Mouse (Mus musculus) kidney, postnatal 0 days (tissue): ENCODE data around the gene Gabra4. TPM values are rescaled to one million over a fixed set of nuclear protein-coding genes. Genes with fewer than 3 reads are reported as not detected.

ENCODE experiments used
- ATAC-seq: fragments of 200-750 bp; cut with Nextera tagmentation; replicated peaks from 2 replicates; pipeline ENCODE4 v1.8.0; 2017; ENCODE audit warnings: low read depth, moderate number of reproducible peaks, moderate TSS enrichment, moderate library complexity; ENCODE audit not compliant: low FRiP score
- DNase-seq: peaks from one replicate; pipeline ENCODE4 v3.0.0-alpha.2; 2016; ENCODE audit warnings: low spot score
- H3K27ac ChIP-seq: fragments of 300-500 bp; sonication (generic); 2 replicates; pipeline ENCODE4 v1.5.1; 2014; ENCODE audit warnings: mild to moderate bottlenecking
- H3K27me3 ChIP-seq: fragments of 300-500 bp; sonication (generic); 2 replicates; pipeline ENCODE4 v1.6.1; 2014; ENCODE audit warnings: low read length, mixed read lengths; ENCODE audit not compliant: insufficient read depth
- H3K36me3 ChIP-seq: fragments of 300-500 bp; sonication (generic); 2 replicates; pipeline ENCODE4 v1.6.1; 2014; ENCODE audit warnings: low read length, mixed read lengths; ENCODE audit not compliant: insufficient read depth
- H3K4me1 ChIP-seq: fragments of 300-500 bp; sonication (generic); replicated peaks from 2 replicates; pipeline ENCODE4 v1.6.1; 2014; ENCODE audit warnings: antibody characterized with exemption, low read length, mixed read lengths; ENCODE audit not compliant: insufficient read depth
- H3K4me2 ChIP-seq: fragments of 300-500 bp; sonication (generic); 2 replicates; pipeline ENCODE4 v1.6.1; 2014; ENCODE audit warnings: mild to moderate bottlenecking, low read length, moderate library complexity, mixed read lengths
- H3K4me3 ChIP-seq: fragments of 300-500 bp; sonication (generic); replicated peaks from 2 replicates; pipeline ENCODE4 v1.5.1; 2014; ENCODE audit warnings: low read depth, low read length
- H3K9ac ChIP-seq: fragments of 300-500 bp; sonication (generic); 2 replicates; pipeline ENCODE4 v1.6.1; 2014; ENCODE audit warnings: low read depth, low read length
- H3K9me3 ChIP-seq: fragments of 300-500 bp; sonication (generic); replicated peaks from 2 replicates; pipeline ENCODE4 v1.6.1; 2016; ENCODE audit warnings: low read length, inconsistent platforms, mixed read lengths
- CTCF ChIP-seq: IDR thresholded peaks from 2 replicates; pipeline ENCODE4 v1.5.1; 2016; ENCODE audit warnings: antibody characterized with exemption, low read depth, mild to moderate bottlenecking, moderate library complexity
- WGBS: fragments of 180-500 bp; shearing (Covaris S2); extraction: QIAGEN DNeasy Blood & Tissue Kit; methylation state at CpG from one replicate; pipeline ENCODE4 v1.1.7; 2014; 5-methylcytosine and 5-hydroxymethylcytosine counted together
- polyA plus RNA-seq: library from polyadenylated mRNA; unstranded; fragments of >200 nt; fragmentation: Nextera tagmentation; extraction: Ambion mirVana; gene quantifications from 2 replicates; pipeline ENCODE4 v1.2.1, GENCODE M21; 2015

Gabra4 gene
- polyA plus RNA-seq, 1 experiment from 2014 or later: 2.9 TPM

GRCm38 (mm10) chr5:71657482-71658114, 510 bp downstream of the Gabra4 start, which contains the start of gene Gabrb1:
Gabrb1 (plus strand) TSS chr5:71658113.
- peak within 1 kb of the TSS; percentile 40; the same call in 1 of the 2 replicates for H3K9ac ChIP-seq

GRCm38 (mm10) chr5:71656771-71657170, 1.3 kb downstream of the Gabra4 start:
- TF ChIP-seq CTCF: no peak
- peak; percentile 9; the same call in 1 of the 2 replicates for ATAC-seq
- WGBS: 6% methylated on average over 10 of the region's 10 CpGs

More at GRCm38 (mm10) chr5:71657482-71658114, 510 bp downstream of the Gabra4 start, which contains the start of gene Gabrb1:
- Histone ChIP-seq H3K27me3 (0 out of 2 replicates have a peak, but pooled peaks cover 14% of the 10 kb centered on the region), H3K36me3 (no peaks in the 10 kb centered on the region), H3K4me3 (peak within 1 kb of the TSS; percentile 53), H3K4me2 (peak within 1 kb of the TSS; percentile 94), H3K9me3 (no peaks in the 10 kb centered on the region), H3K27ac (no peak within 1 kb of the TSS), H3K4me1 (0 out of 2 replicates have a peak, but pooled peaks cover 11% of the 10 kb centered on the region)
- under 1% methylated on average over 48 of the region's 49 CpGs for WGBS
- ATAC-seq (peak; percentile 87), DNase-seq (peak; percentile 6)
- TF ChIP-seq CTCF: no peak

GRCm38 (mm10) chr5:71654056-71654455, 4.1 kb downstream of the Gabra4 start:
- H3K9me3 ChIP-seq: no peaks in the 10 kb centered on the region
- WGBS: 81% methylated on average over 5 of the region's 5 CpGs
- 0 out of 2 replicates have a peak, but pooled peaks cover 11% of the 10 kb centered on the region for H3K4me1 ChIP-seq
- DNase-seq: no peak
- ATAC-seq: no peak
- no peak overlapping the region for H3K4me2 ChIP-seq
- no peak overlapping the region for H3K4me3 ChIP-seq
- H3K27me3 ChIP-seq: 0 out of 2 replicates have a peak, but pooled peaks cover 14% of the 10 kb centered on the region
- no peaks in the 10 kb centered on the region for H3K36me3 ChIP-seq
- H3K27ac ChIP-seq: no peak overlapping the region
- H3K9ac ChIP-seq: no peak overlapping the region
- no peak for TF ChIP-seq CTCF

More at GRCm38 (mm10) chr5:71656771-71657170, 1.3 kb downstream of the Gabra4 start:
- H3K36me3 ChIP-seq: no peaks in the 10 kb centered on the region
- peak; percentile 3 for DNase-seq
- H3K4me3 ChIP-seq: peak overlapping the region; percentile 53; the same call in 1 of the 2 replicates
- H3K27me3 ChIP-seq: 0 out of 2 replicates have a peak, but pooled peaks cover 14% of the 10 kb centered on the region
- H3K4me2 ChIP-seq: peak overlapping the region; percentile 94; the same call in 1 of the 2 replicates
- H3K9ac ChIP-seq: no peak overlapping the region
- H3K27ac ChIP-seq: no peak overlapping the region
- H3K4me1 ChIP-seq: 0 out of 2 replicates have a peak, but pooled peaks cover 11% of the 10 kb centered on the region
- no peaks in the 10 kb centered on the region for H3K9me3 ChIP-seq

GRCm38 (mm10) chr5:71648108-71648507, 10.0 kb downstream of the Gabra4 start:
- H3K4me3 ChIP-seq: no peak overlapping the region
- no peak overlapping the region for H3K27ac ChIP-seq
- TF ChIP-seq CTCF: no peak
- 80% methylated on average over 2 of the region's 2 CpGs for WGBS
- no peak overlapping the region for H3K4me2 ChIP-seq
- H3K9me3 ChIP-seq: no peaks in the 10 kb centered on the region
- no peak overlapping the region for H3K9ac ChIP-seq
- no peaks in the 10 kb centered on the region for H3K27me3 ChIP-seq
- ATAC-seq (no peak), DNase-seq (no peak)
- no peaks in the 10 kb centered on the region for H3K36me3 ChIP-seq
- no peaks in the 10 kb centered on the region for H3K4me1 ChIP-seq

GRCm38 (mm10) chr5:71639804-71640203, 18.3 kb downstream of the Gabra4 start:
- no peaks in the 10 kb centered on the region for H3K27me3 ChIP-seq
- no peak for DNase-seq
- no peaks in the 10 kb centered on the region for H3K36me3 ChIP-seq
- H3K4me3 ChIP-seq: no peak overlapping the region
- no peak for TF ChIP-seq CTCF
- ATAC-seq: no peak
- no peak overlapping the region for H3K27ac ChIP-seq
- 76% methylated on average over 10 of the region's 10 CpGs for WGBS
- H3K4me2 ChIP-seq: no peak overlapping the region
- no peaks in the 10 kb centered on the region for H3K4me1 ChIP-seq
- no peaks in the 10 kb centered on the region for H3K9me3 ChIP-seq
- H3K9ac ChIP-seq: no peak overlapping the region

- H3K4me2 ChIP-seq: no peak overlapping the region
- TF ChIP-seq CTCF: no peak
- no peak overlapping the region for H3K9ac ChIP-seq
- H3K4me3 ChIP-seq: no peak overlapping the region
- H3K27ac ChIP-seq: no peak overlapping the region
- WGBS: 91% methylated on average over 3 of the region's 3 CpGs
- H3K27me3 ChIP-seq: no peaks in the 10 kb centered on the region
- no peak for ATAC-seq
- no peak for DNase-seq
- H3K36me3 ChIP-seq: no peaks in the 10 kb centered on the region
- H3K4me1 ChIP-seq: no peaks in the 10 kb centered on the region
- no peaks in the 10 kb centered on the region for H3K9me3 ChIP-seq
These were observed 30.3 kb downstream of the Gabra4 start for GRCm38 (mm10) chr5:71627820-71628219.
